Mouse (Mus musculus) macrophage (primary cell): ENCODE data around the gene Dnmbp. TPM values are rescaled to one million over a fixed set of nuclear protein-coding genes. Genes with fewer than 3 reads are reported as not detected.
"Not testable (repeated sequence)": the region's sequence is repeated elsewhere in the genome, so short reads cannot be mapped to it uniquely, and the experiment has no call there.

ENCODE experiments used
- H3K27ac ChIP-seq: fragments of 350-480 bp; formaldehyde crosslinking; 2 replicates; pipeline ENCODE4 v1.9.0; 2021
- H3K36me3 ChIP-seq: fragments of 350-480 bp; formaldehyde crosslinking; 2 replicates; pipeline ENCODE4 v1.9.0; 2021; ENCODE audit errors: inconsistent target
- H3K4me3 ChIP-seq: fragments of 350-480 bp; formaldehyde crosslinking; 2 replicates; pipeline ENCODE4 v1.9.0; 2021; ENCODE audit errors: inconsistent target
- H3K79me2 ChIP-seq: fragments of 350-480 bp; formaldehyde crosslinking; 2 replicates; pipeline ENCODE4 v1.9.0; 2021; ENCODE audit errors: inconsistent target
- WGBS: methylation state at CpG from one replicate; pipeline ENCODE4 v1.1.7; 2026; ENCODE audit warnings: inconsistent platforms; ENCODE audit not compliant: missing documents; 5-methylcytosine and 5-hydroxymethylcytosine counted together
- polyA plus RNA-seq: library from polyadenylated mRNA; stranded (reverse); fragments of 250-400 nt; gene quantifications from 3 replicates; pipeline ENCODE4 v1.2.4, GENCODE M21; 2018; ENCODE audit warnings: inconsistent platforms

Gene Dnmbp
- polyA plus RNA-seq, 1 experiment from 2014 or later, result 13.6 TPM

DNA sequence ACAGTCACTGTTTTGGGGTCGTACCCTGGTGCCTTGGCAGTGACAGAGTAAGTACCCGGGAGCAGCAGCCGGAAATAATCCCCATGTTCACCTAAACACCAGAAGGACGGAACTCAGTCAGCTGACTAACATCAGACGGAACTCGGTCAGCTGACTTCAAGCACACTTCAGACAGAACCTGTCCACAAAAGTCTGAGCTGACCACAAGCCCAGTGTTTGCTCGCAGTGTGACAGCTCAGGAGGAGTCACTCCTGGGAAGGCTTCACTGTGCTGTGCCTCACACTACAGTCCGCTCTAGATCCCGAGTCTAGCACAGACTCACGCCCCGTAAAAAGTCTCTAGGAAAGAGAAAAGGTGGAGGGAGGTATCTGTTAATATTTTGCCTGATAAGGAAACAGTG lies 20.0 kb upstream of the Dnmbp start:
- no peak overlapping the region for H3K27ac ChIP-seq
- no peaks in the 10 kb centered on the region for H3K79me2 ChIP-seq
- WGBS, result 92% methylated on average over 11 of the region's 11 CpGs
- H3K4me3 ChIP-seq, result no peak overlapping the region
- no peaks in the 10 kb centered on the region for H3K36me3 ChIP-seq

DNA sequence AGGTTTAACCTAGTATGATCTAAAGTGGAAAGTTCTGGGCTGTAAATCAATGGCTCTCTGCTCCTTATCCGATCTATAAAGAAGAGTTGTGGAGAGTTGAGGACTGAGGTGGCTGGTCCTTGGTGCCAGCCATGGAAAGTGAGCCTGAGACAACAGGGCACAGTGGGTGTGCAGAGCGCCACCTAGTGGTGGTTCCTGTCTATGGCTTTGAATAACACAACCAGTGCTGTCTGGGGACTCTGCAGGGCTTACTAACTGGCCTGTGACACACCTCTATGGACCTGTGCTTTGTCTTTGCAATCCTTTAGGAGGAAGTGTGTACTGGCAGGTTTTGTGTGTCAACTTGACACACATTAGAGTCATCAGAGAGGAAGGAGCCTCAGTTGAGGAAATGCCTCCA lies 19.2 kb upstream of the Dnmbp start:
- H3K4me3 ChIP-seq, result no peak overlapping the region
- 19% methylated on average over 2 of the region's 2 CpGs for WGBS
- H3K27ac ChIP-seq, result no peak overlapping the region

DNA sequence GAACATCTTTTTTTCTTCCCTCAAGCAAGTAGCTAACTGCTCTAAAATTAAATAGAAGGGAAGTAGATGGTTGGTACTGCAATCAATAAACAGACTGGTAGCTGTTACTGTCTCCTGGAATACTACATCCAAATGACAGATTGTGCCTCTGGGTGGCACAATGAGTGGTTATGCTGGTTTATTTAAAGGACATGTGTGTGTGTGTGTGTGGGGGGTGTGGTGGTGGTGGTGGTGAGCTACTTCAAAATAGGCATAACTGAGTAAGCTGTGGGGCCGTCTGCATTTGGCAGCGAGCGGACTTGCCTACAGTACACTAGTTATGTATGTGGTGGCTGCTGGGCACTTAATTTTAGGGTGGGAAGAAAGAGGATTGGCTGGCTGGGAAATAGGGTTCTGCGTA lies 17.9 kb upstream of the Dnmbp start:
- H3K36me3 ChIP-seq, result no peaks in the 10 kb centered on the region
- H3K79me2 ChIP-seq, result no peaks in the 10 kb centered on the region
- H3K4me3 ChIP-seq, result no peak overlapping the region
- H3K27ac ChIP-seq, result no peak overlapping the region
- WGBS, result 93% methylated on average over 4 of the region's 4 CpGs

More for the DNA sequence above, 19.2 kb upstream of the Dnmbp start:
- H3K79me2 ChIP-seq, result no peaks in the 10 kb centered on the region
- H3K36me3 ChIP-seq, result no peaks in the 10 kb centered on the region

DNA sequence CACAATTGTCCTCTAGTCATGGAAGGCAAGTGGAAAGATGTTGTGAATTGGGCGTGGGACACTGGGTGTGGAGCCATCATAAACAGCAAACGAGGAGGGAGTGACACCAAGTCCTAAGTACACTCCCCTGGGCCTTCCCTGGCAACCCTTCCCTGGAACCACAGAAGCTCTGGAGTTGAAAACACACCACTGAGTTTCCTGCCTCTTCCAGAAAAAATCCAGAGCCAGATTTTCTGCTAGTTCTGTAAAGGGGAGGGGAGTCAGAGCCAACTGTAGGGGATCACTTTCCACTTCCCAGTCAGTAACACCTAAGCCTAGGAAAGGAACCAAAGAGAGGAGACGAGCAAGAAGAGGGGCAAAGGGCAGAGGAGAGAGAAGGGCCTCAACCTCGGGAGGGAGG lies 17.4 kb upstream of the Dnmbp start:
- 84% methylated on average over 4 of the region's 4 CpGs for WGBS
- H3K79me2 ChIP-seq, result no peaks in the 10 kb centered on the region
- no peak overlapping the region for H3K27ac ChIP-seq
- no peaks in the 10 kb centered on the region for H3K36me3 ChIP-seq
- no peak overlapping the region for H3K4me3 ChIP-seq

DNA sequence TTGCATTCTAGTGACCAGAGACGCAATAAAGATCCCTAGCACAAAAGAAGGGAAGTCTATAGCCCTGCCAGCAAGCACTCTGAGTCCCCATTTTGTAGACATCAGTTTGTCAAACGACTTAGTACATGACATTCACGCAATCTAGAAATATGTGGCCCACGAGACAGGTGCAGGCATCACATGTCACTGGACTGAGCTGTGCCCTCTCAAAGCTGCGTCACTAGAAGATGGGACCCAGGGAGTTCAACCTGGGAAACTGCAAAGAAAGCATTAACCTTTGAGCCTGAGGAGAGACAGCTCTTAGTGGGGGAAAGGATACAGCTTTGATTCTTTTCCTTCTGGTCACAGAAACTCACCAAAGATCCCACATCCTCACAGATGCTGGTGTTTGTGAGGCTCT lies 15.3 kb upstream of the Dnmbp start:
- no peak overlapping the region for H3K27ac ChIP-seq
- no peak overlapping the region for H3K4me3 ChIP-seq
- WGBS, result 60% methylated on average over 5 of the region's 5 CpGs
- no peaks in the 10 kb centered on the region for H3K36me3 ChIP-seq
- H3K79me2 ChIP-seq, result no peaks in the 10 kb centered on the region

DNA sequence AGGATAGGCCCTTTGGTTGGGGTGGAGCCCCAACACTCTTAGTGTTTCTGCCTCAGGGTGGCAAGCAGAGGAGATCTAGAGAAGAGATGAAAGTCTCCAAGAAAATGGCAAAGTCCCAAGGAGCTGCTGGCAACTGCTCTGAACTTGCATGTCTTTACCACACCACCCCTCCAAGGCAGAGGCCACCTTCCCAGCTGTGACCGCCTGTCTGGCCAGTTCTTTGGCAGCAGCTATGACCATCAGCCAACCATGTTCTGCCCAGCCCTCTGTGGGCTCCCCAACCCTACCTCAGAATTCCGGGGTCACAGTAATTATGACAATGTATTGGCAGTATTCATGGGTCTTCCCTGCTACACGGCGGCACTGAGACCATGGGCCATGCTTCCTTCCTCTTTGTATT lies 14.9 kb upstream of the Dnmbp start:
- Histone ChIP-seq H3K36me3 (no peaks in the 10 kb centered on the region), H3K79me2 (no peaks in the 10 kb centered on the region), H3K4me3 (no peak overlapping the region), H3K27ac (no peak overlapping the region)
- WGBS, result 44% methylated on average over 4 of the region's 4 CpGs

DNA sequence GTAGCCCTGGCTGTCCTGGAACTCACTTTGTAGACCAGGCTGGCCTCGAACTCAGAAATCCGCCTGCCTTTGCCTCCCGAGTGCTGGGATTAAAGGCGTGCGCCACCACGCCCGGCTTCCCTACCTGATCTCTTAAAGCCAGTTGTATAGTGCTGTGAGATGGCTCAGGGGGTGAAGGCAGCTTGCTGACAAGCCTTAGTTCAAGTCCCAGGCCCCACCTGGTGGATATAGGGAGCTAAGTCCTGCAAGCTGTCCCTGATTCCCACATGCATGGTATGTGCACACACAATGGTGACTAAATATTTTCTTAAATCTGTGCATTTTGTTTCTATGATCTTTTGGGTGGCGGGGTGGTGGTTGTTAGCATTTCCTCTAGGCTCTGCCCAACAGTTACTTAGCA lies 12.9 kb upstream of the Dnmbp start:
- H3K36me3 ChIP-seq, H3K4me3 ChIP-seq, H3K79me2 ChIP-seq, H3K27ac ChIP-seq: not testable (repeated sequence)
- WGBS, result 89% methylated on average over 1 of the region's 8 CpGs

DNA sequence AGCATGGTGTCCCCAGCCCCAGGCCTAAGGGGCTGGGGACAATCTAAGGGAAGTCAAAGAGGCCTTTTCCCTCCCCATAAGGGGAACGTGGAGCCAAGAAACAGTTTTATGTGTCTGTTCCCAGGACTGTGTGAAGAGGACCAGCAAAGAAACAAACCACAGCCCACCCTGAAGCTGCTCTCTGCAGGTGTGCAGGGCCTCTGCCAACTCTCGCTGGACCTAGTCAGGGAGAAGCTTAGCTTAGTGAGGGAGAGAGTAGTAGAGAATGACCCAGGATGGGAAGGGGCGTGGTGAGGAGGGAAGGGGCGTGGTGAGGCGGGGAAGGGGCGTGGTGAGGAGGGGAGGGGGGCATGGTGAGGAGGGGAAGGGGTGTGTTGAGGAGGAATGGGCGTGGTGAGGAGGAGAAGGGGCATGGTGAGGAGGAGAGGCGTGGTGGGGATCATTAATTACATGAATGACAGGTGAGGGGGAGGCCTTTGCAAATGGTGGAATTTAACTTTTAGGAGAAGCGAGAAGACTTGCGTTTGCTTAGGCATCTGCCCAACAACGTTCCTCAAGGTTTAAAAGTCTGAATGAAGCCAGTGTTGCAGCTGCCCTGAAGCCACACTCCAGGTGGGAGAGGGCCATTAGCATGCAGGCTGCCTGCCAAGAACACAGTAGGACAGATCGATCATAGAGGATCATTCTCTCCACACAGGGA lies 9.3 kb upstream of the Dnmbp start:
- H3K4me3 ChIP-seq, result no peak overlapping the region
- WGBS, result 41% methylated on average over 10 of the region's 12 CpGs
- no peaks in the 10 kb centered on the region for H3K79me2 ChIP-seq
- H3K36me3 ChIP-seq, result no peaks in the 10 kb centered on the region
- H3K27ac ChIP-seq, result no peak overlapping the region

DNA sequence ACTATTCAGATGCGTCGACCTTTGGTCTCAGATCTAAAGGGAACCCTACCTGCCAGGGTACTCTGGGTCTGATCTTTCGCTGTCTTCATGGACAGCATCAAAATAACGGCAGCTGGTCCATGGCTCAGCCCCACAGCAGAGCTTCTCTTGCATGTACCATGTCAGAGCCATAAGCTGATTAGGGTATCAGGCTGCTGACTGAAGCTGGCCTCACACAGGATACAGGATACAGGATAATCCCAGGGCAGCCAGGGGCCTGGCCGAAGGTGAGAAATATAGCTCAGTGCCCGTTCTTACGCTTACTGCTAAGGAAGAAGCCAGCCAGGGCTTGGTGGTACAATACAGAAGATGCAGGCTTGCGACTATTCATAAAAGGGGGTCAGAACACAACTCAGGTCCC lies 4.6 kb upstream of the Dnmbp start:
- Histone ChIP-seq H3K4me3 (no peak overlapping the region), H3K79me2 (peaks cover under 1% of the 10 kb centered on the region; the same call in 1 of the 2 replicates), H3K27ac (no peak overlapping the region), H3K36me3 (no peaks in the 10 kb centered on the region)
- 95% methylated on average over 8 of the region's 8 CpGs for WGBS

DNA sequence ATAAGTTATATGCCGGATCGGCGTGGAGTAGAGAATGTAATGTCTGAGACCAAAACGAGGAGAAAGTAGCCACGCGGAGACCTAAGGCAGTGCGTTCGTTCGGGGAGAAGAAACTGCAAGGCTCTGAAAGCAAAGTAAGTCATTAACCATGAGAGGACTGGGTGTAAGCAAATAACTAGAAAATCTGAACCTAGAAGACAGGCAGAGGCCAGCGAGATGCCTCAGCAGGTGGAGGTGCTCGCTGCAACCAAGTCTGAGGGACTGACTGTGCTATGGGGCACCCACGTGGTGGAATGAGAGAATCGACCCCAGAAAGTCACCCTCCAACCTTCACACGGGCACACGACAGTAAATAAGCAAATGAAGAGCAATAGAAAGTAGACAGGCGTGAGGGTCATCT lies 3.1 kb upstream of the Dnmbp start:
- Histone ChIP-seq H3K27ac (no peak overlapping the region), H3K4me3 (no peak overlapping the region), H3K36me3 (no peaks in the 10 kb centered on the region), H3K79me2 (peaks cover 15% of the 10 kb centered on the region)
- WGBS, result 86% methylated on average over 14 of the region's 16 CpGs

DNA sequence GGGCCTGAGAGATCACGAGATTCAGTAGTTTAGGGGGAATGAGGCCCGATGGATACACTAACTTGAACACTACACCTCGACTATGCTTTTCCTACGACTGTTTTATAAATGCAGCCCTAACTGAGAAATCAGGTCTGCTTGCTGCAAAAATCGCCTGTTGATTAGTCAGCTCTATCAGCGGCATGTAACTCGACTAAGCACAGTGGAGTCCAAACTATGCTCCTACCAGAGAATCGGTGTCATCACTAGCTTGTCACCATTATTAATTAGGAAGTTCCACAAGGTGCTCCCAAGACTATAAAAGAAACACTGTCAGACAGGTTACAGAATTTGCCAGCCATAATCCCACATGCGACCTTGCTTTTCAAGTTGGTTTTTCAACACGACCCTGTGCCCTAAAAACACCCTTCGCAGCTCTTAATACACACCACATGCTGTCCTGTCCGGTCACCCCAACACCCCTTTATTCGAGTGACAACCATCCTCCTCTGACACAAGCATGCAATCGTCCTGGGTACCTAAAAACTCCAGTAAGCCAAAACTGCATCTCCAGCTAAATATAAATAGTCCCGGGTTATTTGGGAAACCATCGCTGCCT lies 721 bp downstream of the Dnmbp start:
- peaks cover 54% of the 10 kb centered on the region for H3K79me2 ChIP-seq
- H3K27ac ChIP-seq, result 0 out of 2 replicates have a peak overlapping the region, but pooled peaks have one; percentile 4
- H3K36me3 ChIP-seq, result no peaks in the 10 kb centered on the region
- H3K4me3 ChIP-seq, result peak overlapping the region; percentile 62
- 11% methylated on average over 16 of the region's 16 CpGs for WGBS

DNA sequence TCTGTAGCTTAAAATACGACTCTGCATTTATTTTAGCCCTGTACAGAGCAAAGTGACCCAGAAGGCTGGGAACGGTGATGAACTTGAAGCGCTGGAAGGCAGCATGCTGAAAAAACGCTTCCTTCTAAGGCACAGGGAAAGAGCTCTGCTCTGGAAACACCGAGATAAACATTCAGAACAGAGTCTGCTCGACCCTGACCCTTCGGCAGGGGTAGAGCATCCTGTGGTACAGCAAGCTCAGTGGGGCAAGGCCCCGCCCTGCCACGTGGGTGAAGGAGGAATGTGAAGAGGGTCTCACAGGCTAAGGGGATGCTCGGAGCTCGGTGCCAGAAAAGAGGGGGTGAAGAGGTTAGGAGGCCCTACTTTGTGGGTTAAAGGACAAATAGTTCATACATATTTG lies 1.6 kb downstream of the Dnmbp start:
- Histone ChIP-seq H3K36me3 (no peaks in the 10 kb centered on the region), H3K27ac (no peak overlapping the region), H3K4me3 (no peak overlapping the region; the same call in 1 of the 2 replicates), H3K79me2 (peaks cover 63% of the 10 kb centered on the region)
- WGBS, result 74% methylated on average over 11 of the region's 11 CpGs

DNA sequence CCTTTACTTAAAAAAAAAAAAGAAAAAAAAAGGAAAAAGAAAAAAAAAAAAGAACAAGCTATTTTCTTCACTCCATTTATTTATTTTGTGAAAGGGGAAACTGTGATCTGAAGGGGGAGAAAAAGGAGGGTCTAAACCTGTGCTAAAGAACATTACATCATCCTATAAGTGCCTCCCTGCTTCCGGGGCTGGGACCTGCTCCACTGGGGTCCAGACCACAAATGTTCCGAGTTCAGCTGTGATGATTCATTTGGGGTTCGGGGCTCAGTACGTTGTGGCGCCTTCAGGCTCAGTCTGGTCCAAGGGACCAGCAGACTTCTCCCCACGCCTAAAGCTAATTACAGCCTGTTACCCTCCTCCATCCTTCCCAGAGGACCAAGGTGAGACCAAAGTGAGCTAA lies 9.1 kb downstream of the Dnmbp start:
- Histone ChIP-seq H3K79me2 (peaks cover 95% of the 10 kb centered on the region), H3K36me3 (no peaks in the 10 kb centered on the region), H3K27ac (peak overlapping the region; percentile 84), H3K4me3 (no peak overlapping the region)
- 42% methylated on average over 6 of the region's 6 CpGs for WGBS

DNA sequence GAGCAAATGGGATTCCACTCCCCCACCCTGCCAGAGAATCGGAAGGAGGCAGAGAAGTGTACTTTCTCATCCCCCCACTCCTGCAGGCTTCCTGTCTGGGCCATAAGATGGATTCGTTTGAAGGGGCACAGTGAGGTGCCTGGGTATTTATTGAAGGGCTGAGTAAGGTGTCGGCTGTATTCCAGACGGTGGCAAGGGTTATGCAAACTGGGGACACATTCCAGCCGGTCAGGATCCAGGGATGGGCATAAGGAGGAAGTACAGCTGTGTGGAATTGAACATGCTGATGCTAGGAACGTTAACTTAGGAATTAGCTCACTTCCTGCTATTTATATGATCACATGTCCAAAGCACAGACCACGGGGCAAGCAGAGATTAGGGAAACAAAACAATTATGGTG lies 9.6 kb downstream of the Dnmbp start:
- H3K79me2 ChIP-seq, result peaks cover 95% of the 10 kb centered on the region

DNA sequence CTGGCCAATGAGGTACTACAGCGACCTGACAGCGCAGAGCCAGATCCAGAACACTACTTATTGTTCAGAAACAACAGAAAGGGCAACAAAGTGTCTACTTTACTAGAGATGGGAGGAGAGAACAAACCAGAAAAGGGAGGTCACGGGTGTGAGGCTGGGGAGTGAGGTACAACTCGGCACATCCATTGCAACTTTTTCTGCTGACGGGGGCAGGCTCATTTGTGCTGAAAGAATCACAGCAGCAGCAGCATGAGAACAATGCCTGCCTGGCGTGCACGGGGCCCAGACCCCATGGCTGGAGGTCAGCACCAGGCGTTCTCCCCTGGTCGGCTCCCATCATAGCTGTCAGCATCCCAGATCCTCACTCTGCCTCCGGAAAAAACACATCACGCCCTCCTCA lies 10.1 kb downstream of the Dnmbp start:
- H3K27ac ChIP-seq, result peak overlapping the region; percentile 84
- no peaks in the 10 kb centered on the region for H3K36me3 ChIP-seq
- peaks cover 95% of the 10 kb centered on the region for H3K79me2 ChIP-seq
- H3K4me3 ChIP-seq, result no peak overlapping the region
- WGBS, result 92% methylated on average over 11 of the region's 11 CpGs

More for the DNA sequence above, 9.6 kb downstream of the Dnmbp start:
- Histone ChIP-seq H3K4me3 (no peak overlapping the region), H3K36me3 (no peaks in the 10 kb centered on the region), H3K27ac (peak overlapping the region; percentile 84)
- 21% methylated on average over 7 of the region's 7 CpGs for WGBS
